Mouse (Mus musculus) spleen, adult 12 weeks (tissue): Measurements from ENCODE around the gene Hist1h2ai.
A peak's percentile ranks its signal among the peaks of the same experiment; 100 is the strongest.

Experiments used
- DNase-seq: peaks from one replicate; pipeline ENCODE4 v3.0.0; 2022; ENCODE audit warnings: low spot score

Gene Hist1h2ai

DNA sequence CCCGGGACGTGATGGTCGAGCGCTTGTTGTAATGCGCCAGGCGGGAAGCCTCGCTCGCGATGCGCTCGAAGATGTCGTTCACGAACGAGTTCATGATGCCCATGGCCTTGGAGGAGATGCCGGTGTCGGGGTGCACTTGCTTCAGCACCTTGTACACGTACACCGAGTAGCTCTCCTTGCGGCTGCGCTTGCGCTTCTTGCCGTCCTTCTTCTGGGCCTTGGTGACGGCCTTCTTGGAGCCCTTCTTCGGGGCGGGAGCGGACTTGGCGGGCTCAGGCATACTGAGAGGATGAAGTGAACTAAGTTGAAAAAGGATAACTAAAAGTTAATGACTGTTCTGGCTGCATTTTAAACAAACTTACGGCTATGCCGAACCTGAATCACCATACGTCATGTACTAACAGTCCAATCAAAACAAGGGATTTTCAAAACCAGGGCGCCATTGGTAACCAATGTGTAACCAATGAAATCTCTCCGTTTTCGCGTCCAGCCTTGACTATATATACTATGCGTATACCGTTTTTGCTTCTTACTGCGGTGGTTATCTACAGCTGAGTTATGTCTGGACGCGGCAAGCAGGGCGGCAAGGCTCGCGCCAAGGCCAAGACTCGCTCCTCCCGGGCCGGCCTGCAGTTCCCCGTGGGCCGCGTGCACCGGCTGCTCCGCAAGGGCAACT lies at the start of gene Hist1h2ai, which contains the start of gene Hist1h2bl:
Gene Hist1h2ai (plus strand): TSS at position 559 of the 676 bp plus-strand sequence.
Gene Hist1h2bl (minus strand): TSS at position 280 of the 676 bp plus-strand sequence.
- peak; percentile 84 for DNase-seq

- DNase-seq = no peak
Observed at GRCm38 (mm10) chr13:21677305-21677704, 38.9 kb upstream of the Hist1h2ai start, which contains the start of gene Olfr1360. Gene Olfr1360 (minus strand): TSS chr13:21677405.

DNA sequence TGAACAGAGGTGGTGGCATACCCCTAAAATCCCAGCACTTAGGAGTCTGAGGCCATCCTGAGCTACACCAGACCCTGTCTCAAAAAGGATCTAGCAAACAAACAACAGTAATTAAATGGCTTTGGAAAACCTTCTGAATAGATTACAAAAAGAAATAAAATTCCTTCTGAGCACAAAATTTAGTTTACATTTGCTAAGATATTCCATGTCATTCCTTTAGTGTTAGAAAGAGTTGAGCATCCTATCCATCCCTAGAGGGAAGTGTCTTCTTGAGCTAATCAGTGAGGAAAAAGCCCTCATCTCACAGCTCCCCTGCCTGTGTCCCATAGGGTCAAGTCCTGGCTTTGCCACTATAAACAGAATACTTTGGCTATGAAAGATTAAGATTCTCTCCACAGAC lies 18.4 kb upstream of the Hist1h2ai start, which contains the start of gene Olfr1359:
Gene Olfr1359 (plus strand): TSS at position 301 of the 400 bp plus-strand sequence.
- DNase-seq = no peak

DNA sequence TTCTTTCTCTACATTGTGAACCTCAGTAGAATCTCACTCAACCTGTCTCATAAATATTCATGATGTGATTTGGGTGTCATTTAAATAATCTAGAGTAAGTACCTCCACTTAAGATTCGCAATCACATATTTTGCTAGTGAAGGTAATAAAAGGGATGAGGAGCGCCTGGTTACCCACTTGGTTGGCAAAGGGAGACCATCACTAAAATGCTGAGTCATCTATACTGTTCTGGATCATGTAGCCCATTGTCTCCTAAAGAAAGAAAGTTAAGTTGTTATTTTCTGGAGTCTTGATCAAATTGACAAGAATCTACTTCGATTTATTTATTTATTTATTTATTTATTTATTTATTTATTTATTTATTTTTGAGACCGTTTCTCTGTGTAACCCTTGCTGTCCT lies 9.6 kb upstream of the Hist1h2ai start:
- DNase-seq = no peak

GRCm38 (mm10) chr13:21710031-21710711 lies 6.1 kb upstream of the Hist1h2ai start:
- DNase-seq = peak; percentile 85

- peak; percentile 77 for DNase-seq
Observed at GRCm38 (mm10) chr13:21710821-21711525, 5.2 kb upstream of the Hist1h2ai start.

DNA sequence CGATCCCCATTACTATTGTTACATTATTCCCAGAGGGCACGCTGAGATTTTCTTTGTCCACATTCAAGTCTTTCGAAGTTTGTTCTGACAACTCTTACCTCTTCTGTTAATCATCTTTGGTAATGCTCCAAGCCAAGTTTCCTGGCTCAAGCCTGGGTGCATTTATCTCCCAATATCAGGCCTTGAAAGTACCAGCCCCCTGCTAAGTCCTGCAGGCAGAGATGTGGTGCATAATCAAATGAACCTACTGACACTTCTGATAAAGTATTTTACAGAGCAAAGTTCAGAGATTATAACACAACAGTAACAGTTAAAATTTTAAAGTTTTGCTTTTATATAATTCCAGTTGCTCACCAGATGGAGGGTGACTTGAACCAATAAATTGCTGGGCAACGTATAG lies 4.5 kb upstream of the Hist1h2ai start:
- no peak for DNase-seq

- DNase-seq = peak; percentile 62
Observed at GRCm38 (mm10) chr13:21714725-21715124, 1.5 kb upstream of the Hist1h2ai start.

DNA sequence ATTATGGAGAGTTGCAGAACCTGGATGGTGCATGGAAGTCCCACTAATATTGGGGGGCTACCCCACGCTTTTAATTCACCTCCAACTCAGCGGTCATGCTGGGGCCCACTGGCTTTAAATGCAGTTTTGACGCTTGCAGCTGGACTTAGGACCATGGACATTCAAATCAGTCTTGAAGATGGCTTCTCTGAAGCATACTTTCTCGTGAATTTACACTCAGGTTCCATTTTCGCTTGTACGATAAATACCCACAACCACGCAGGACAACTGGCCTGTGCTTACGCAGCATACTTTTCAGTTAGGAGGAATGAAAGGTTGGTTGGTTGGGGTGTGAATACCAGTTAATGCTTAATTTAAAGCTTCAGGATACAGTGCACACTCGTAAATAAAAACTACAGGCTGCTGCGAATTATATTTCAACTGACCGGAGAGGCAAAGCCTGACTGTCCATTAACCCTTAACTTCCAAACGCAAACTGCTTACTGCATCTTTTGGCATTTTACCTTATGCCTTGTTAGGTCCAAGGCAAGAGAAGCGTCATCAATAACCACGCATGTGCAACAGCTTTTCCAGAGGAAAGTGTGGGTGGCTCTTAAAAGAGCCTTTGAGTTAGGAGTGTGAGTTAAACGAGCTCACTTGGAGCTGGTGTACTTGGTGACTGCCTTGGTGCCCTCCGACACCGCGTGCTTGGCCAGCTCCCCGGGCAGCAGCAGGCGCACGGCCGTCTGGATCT lies 925 bp upstream of the Hist1h2ai start:
- DNase-seq = peak; percentile 32

GRCm38 (mm10) chr13:21716540-21717391 lies 544 bp downstream of the Hist1h2ai start:
- DNase-seq = peak; percentile 59

DNA sequence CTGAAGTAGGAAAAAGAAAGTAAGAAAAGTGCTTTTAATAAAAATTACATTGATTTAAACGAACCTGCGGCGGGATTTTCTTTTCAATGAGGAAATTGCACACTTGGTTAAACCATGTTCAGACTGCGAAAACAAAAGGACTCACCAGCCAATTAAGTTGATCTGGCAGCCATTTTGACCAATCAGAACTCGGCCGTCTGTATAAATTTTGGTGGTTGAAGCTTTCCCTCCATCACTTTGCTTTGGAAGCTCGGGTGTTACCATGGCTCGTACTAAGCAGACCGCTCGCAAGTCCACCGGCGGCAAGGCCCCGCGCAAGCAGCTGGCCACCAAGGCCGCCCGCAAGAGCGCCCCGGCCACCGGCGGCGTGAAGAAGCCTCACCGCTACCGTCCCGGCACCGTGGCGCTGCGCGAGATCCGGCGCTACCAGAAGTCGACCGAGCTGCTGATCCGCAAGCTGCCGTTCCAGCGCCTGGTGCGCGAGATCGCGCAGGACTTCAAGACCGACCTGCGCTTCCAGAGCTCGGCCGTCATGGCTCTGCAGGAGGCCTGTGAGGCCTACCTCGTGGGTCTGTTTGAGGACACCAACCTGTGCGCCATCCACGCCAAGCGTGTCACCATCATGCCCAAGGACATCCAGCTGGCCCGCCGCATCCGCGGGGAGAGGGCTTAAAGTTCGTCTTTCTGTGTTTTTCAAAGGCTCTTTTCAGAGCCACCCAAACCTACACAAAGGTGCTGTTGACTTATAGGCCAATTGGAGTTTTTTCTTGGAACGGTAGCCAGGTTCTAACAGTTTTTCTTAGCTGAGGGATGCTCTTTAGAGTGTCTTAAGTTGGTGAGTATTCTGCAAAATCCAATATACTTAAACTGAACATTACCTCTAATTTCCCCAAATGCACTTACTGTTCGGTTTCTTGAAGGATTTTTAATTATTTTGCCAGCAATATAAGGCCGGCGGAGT lies 1.5 kb downstream of the Hist1h2ai start, which contains the start of gene Hist1h3h:
Gene Hist1h3h (plus strand): TSS at position 263 of the 961 bp plus-strand sequence.
- DNase-seq = peak; percentile 86

- DNase-seq = no peak
Observed at GRCm38 (mm10) chr13:21718381-21719080, 2.3 kb downstream of the Hist1h2ai start.

GRCm38 (mm10) chr13:21721107-21721756 lies 5.0 kb downstream of the Hist1h2ai start:
- peak; percentile 22 for DNase-seq

DNA sequence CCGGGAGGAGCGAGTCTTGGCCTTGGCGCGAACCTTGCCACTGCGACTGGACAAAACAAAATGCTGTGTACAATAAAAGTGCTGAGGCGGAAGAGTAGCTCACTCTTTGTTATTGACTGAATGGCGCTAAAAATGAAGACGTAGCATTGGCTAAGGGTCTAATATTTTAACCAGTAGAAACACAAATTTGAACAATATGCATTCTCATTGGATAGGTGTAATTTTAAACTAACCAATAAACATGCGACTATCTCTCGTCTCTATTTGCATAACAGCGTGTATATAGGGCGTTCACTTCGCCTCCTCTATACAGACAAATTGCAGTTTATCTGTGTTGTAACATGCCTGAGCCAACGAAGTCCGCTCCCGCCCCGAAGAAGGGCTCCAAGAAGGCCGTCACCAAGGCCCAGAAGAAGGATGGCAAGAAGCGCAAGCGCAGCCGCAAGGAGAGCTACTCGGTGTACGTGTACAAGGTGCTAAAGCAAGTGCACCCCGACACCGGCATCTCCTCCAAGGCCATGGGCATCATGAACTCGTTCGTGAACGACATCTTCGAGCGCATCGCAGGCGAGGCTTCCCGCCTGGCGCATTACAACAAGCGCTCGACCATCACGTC lies 5.6 kb downstream of the Hist1h2ai start, which contains the start of gene Hist1h2bm:
Gene Hist1h2bm (plus strand): TSS at position 288 of the 616 bp plus-strand sequence.
- peak; percentile 68 for DNase-seq

GRCm38 (mm10) chr13:21722373-21722925 lies 6.2 kb downstream of the Hist1h2ai start:
- DNase-seq = no peak

GRCm38 (mm10) chr13:21722993-21723836 lies 7.0 kb downstream of the Hist1h2ai start:
- no peak for DNase-seq
